Mouse (Mus musculus) forebrain, embryonic 10.5 days (tissue): ENCODE data around the gene Neurl1a. TPM values are rescaled to one million over a fixed set of nuclear protein-coding genes. Genes with fewer than 3 reads are reported as not detected.

Source experiments
- DNase-seq: peaks from one replicate; pipeline ENCODE4 v3.0.0-alpha.2; 2017; ENCODE audit warnings: low spot score; ENCODE audit errors: extremely low spot score
- H3K27ac ChIP-seq: fragments of 300-500 bp; sonication (generic); 2 replicates; pipeline ENCODE4 v1.5.1; 2016; ENCODE audit warnings: mild to moderate bottlenecking
- H3K27me3 ChIP-seq: fragments of 300-500 bp; sonication (generic); 2 replicates; pipeline ENCODE4 v1.6.1; 2016; ENCODE audit warnings: mild to moderate bottlenecking; ENCODE audit not compliant: poor library complexity, severe bottlenecking
- H3K36me3 ChIP-seq: fragments of 300-500 bp; sonication (generic); replicated peaks from 2 replicates; pipeline ENCODE4 v1.6.1; 2016; ENCODE audit warnings: mild to moderate bottlenecking, moderate library complexity
- H3K4me1 ChIP-seq: fragments of 300-500 bp; sonication (generic); 2 replicates; pipeline ENCODE4 v1.6.1; 2016
- H3K4me3 ChIP-seq: fragments of 300-500 bp; sonication (generic); 2 replicates; pipeline ENCODE4 v1.5.1; 2016; ENCODE audit warnings: mild to moderate bottlenecking, moderate library complexity
- H3K9me3 ChIP-seq: fragments of 300-500 bp; sonication (generic); 2 replicates; pipeline ENCODE4 v1.6.1; 2016; ENCODE audit warnings: mild to moderate bottlenecking, moderate library complexity
- WGBS: fragments of 180-500 bp; shearing (Covaris S2); methylation state at CpG from one replicate; pipeline ENCODE4 v1.1.7; 2016; 5-methylcytosine and 5-hydroxymethylcytosine counted together
- polyA plus RNA-seq: library from polyadenylated mRNA; unstranded; fragments of >200 nt; fragmentation: Nextera tagmentation; extraction: Ambion mirVana; gene quantifications from 2 replicates; pipeline ENCODE4 v1.2.1, GENCODE M21; 2016

The Neurl1a gene
- polyA plus RNA-seq, 1 experiment from 2014 or later = 4.1 TPM

- Histone ChIP-seq H3K27me3 (peaks cover 56% of the 10 kb centered on the region), H3K4me3 (no peak overlapping the region), H3K36me3 (no peaks in the 10 kb centered on the region), H3K27ac (no peak overlapping the region), H3K9me3 (peaks cover 2% of the 10 kb centered on the region; the same call in 1 of the 2 replicates), H3K4me1 (peaks cover 18% of the 10 kb centered on the region)
- WGBS = 79% methylated on average over 2 of the region's 2 CpGs
- no peak for DNase-seq
Observed at GRCm38 (mm10) chr19:47175472-47175871, 3.1 kb upstream of the Neurl1a start.

GRCm38 (mm10) chr19:47176916-47177505 lies 1.6 kb upstream of the Neurl1a start:
- peaks cover 71% of the 10 kb centered on the region for H3K27me3 ChIP-seq
- 79% methylated on average over 2 of the region's 2 CpGs for WGBS

GRCm38 (mm10) chr19:47178001-47178400 lies 619 bp upstream of the Neurl1a start:
- DNase-seq = peak; percentile 24
- H3K36me3 ChIP-seq = no peaks in the 10 kb centered on the region
- H3K27ac ChIP-seq = no peak overlapping the region
- peak overlapping the region; percentile 80 for H3K4me3 ChIP-seq
- peaks cover 10% of the 10 kb centered on the region for H3K9me3 ChIP-seq
- H3K4me1 ChIP-seq = peaks cover 18% of the 10 kb centered on the region
- H3K27me3 ChIP-seq = peaks cover 74% of the 10 kb centered on the region
- 19% methylated on average over 10 of the region's 10 CpGs for WGBS

More at GRCm38 (mm10) chr19:47176916-47177505, 1.6 kb upstream of the Neurl1a start:
- DNase-seq = no peak
- Histone ChIP-seq H3K9me3 (peaks cover 7% of the 10 kb centered on the region), H3K27ac (no peak overlapping the region), H3K4me3 (no peak overlapping the region), H3K36me3 (no peaks in the 10 kb centered on the region), H3K4me1 (peaks cover 18% of the 10 kb centered on the region)

GRCm38 (mm10) chr19:47179272-47179809 lies 721 bp downstream of the Neurl1a start:
- peaks cover 74% of the 10 kb centered on the region for H3K27me3 ChIP-seq
- DNase-seq = peak; percentile 27
- under 1% methylated on average over 39 of the region's 42 CpGs for WGBS
- peak overlapping the region; percentile 80 for H3K4me3 ChIP-seq
- peak overlapping the region; percentile 74 for H3K27ac ChIP-seq
- peaks cover 28% of the 10 kb centered on the region for H3K4me1 ChIP-seq
- H3K9me3 ChIP-seq = peaks cover 10% of the 10 kb centered on the region
- H3K36me3 ChIP-seq = no peaks in the 10 kb centered on the region

GRCm38 (mm10) chr19:47180011-47180410 lies 1.4 kb downstream of the Neurl1a start:
- peaks cover 10% of the 10 kb centered on the region for H3K9me3 ChIP-seq
- H3K27me3 ChIP-seq = peaks cover 72% of the 10 kb centered on the region
- no peak overlapping the region for H3K27ac ChIP-seq
- no peak for DNase-seq
- no peaks in the 10 kb centered on the region for H3K36me3 ChIP-seq
- peaks cover 28% of the 10 kb centered on the region for H3K4me1 ChIP-seq
- whole genome bisulfite sequencing = 12% methylated on average over 8 of the region's 8 CpGs
- H3K4me3 ChIP-seq = peak overlapping the region; percentile 80

GRCm38 (mm10) chr19:47184221-47184620 lies 5.6 kb downstream of the Neurl1a start:
- Histone ChIP-seq H3K4me1 (peaks cover 39% of the 10 kb centered on the region), H3K4me3 (no peak overlapping the region), H3K36me3 (no peaks in the 10 kb centered on the region), H3K27ac (no peak overlapping the region; the same call in 1 of the 2 replicates), H3K9me3 (peaks cover 10% of the 10 kb centered on the region), H3K27me3 (peaks cover 30% of the 10 kb centered on the region)
- WGBS = 71% methylated on average over 8 of the region's 8 CpGs
- no peak for DNase-seq

- no peak overlapping the region for H3K4me3 ChIP-seq
- peaks cover 25% of the 10 kb centered on the region for H3K27me3 ChIP-seq
- no peak overlapping the region for H3K27ac ChIP-seq
- H3K4me1 ChIP-seq = peaks cover 34% of the 10 kb centered on the region
- peaks cover 10% of the 10 kb centered on the region for H3K9me3 ChIP-seq
- 78% methylated on average over 4 of the region's 4 CpGs for WGBS
- H3K36me3 ChIP-seq = no peaks in the 10 kb centered on the region
- DNase-seq = no peak
Observed at GRCm38 (mm10) chr19:47184736-47185135, 6.1 kb downstream of the Neurl1a start.

GRCm38 (mm10) chr19:47186514-47187275 lies 8.1 kb downstream of the Neurl1a start:
- 57% methylated on average over 15 of the region's 15 CpGs for WGBS
- H3K4me1 ChIP-seq = peaks cover 32% of the 10 kb centered on the region
- H3K36me3 ChIP-seq = no peaks in the 10 kb centered on the region
- H3K4me3 ChIP-seq = no peak overlapping the region
- H3K27ac ChIP-seq = no peak overlapping the region
- H3K9me3 ChIP-seq = peaks cover 6% of the 10 kb centered on the region
- H3K27me3 ChIP-seq = peaks cover 5% of the 10 kb centered on the region
- no peak for DNase-seq

GRCm38 (mm10) chr19:47188515-47189128 lies 10.0 kb downstream of the Neurl1a start:
- Histone ChIP-seq H3K27ac (peak overlapping the region; percentile 44; the same call in 1 of the 2 replicates), H3K4me3 (no peak overlapping the region), H3K4me1 (peaks cover 29% of the 10 kb centered on the region), H3K27me3 (no peaks in the 10 kb centered on the region), H3K36me3 (no peaks in the 10 kb centered on the region), H3K9me3 (no peaks in the 10 kb centered on the region)
- no peak for DNase-seq
- 80% methylated on average over 11 of the region's 11 CpGs for WGBS

GRCm38 (mm10) chr19:47192158-47192557 lies 13.5 kb downstream of the Neurl1a start:
- Histone ChIP-seq H3K27ac (no peak overlapping the region), H3K4me1 (peaks cover 10% of the 10 kb centered on the region), H3K36me3 (no peaks in the 10 kb centered on the region), H3K9me3 (no peaks in the 10 kb centered on the region), H3K27me3 (no peaks in the 10 kb centered on the region), H3K4me3 (no peak overlapping the region)
- WGBS = 96% methylated on average over 5 of the region's 5 CpGs
- no peak for DNase-seq

- peaks cover 30% of the 10 kb centered on the region for H3K4me1 ChIP-seq
- peaks cover 3% of the 10 kb centered on the region; the same call in 1 of the 2 replicates for H3K27me3 ChIP-seq
- no peak for DNase-seq
- 85% methylated on average over 13 of the region's 13 CpGs for WGBS
- no peaks in the 10 kb centered on the region for H3K36me3 ChIP-seq
- H3K27ac ChIP-seq = no peak overlapping the region
- no peak overlapping the region for H3K4me3 ChIP-seq
- H3K9me3 ChIP-seq = no peaks in the 10 kb centered on the region
Observed at GRCm38 (mm10) chr19:47198671-47199350, 20.2 kb downstream of the Neurl1a start.

GRCm38 (mm10) chr19:47201972-47202371 lies 23.4 kb downstream of the Neurl1a start:
- H3K27me3 ChIP-seq = peaks cover 3% of the 10 kb centered on the region; the same call in 1 of the 2 replicates
- no peaks in the 10 kb centered on the region for H3K9me3 ChIP-seq
- peaks cover 30% of the 10 kb centered on the region for H3K4me1 ChIP-seq
- no peak for DNase-seq
- 67% methylated on average over 12 of the region's 12 CpGs for WGBS
- H3K4me3 ChIP-seq = no peak overlapping the region
- no peaks in the 10 kb centered on the region for H3K36me3 ChIP-seq
- peak overlapping the region; percentile 70 for H3K27ac ChIP-seq
